Mouse (Mus musculus) MN1 (cell line): ENCODE data around the gene Aplnr.

Experiments
- DNase-seq: peaks from one replicate; pipeline ENCODE4 v3.0.0-alpha.2; 2016; ENCODE audit warnings: low spot score

Gene Aplnr

GRCm38 (mm10) chr2:85137601-85138140 is 1.6 kb downstream of the Aplnr start:
- DNase-seq: no peak

GRCm38 (mm10) chr2:85138143-85138542 is 2.1 kb downstream of the Aplnr start:
- no peak for DNase-seq

GRCm38 (mm10) chr2:85139393-85139792 is 3.4 kb downstream of the Aplnr start:
- DNase-seq: no peak

GRCm38 (mm10) chr2:85139846-85140245 is 3.8 kb downstream of the Aplnr start:
- no peak for DNase-seq

- no peak for DNase-seq
Observed at GRCm38 (mm10) chr2:85140833-85141232, 4.8 kb downstream of the Aplnr start.

- DNase-seq: no peak
Observed at GRCm38 (mm10) chr2:85144908-85145307, 8.9 kb downstream of the Aplnr start.

GRCm38 (mm10) chr2:85145346-85145745 is 9.3 kb downstream of the Aplnr start:
- DNase-seq: no peak

- DNase-seq: no peak
Observed at GRCm38 (mm10) chr2:85147481-85147880, 11.5 kb downstream of the Aplnr start.

- no peak for DNase-seq
Observed at GRCm38 (mm10) chr2:85150373-85150772, 14.3 kb downstream of the Aplnr start.

- DNase-seq: no peak
Observed at GRCm38 (mm10) chr2:85151233-85151632, 15.2 kb downstream of the Aplnr start.

- no peak for DNase-seq
Observed at GRCm38 (mm10) chr2:85155334-85155733, 19.3 kb downstream of the Aplnr start.

GRCm38 (mm10) chr2:85156136-85156535 is 20.1 kb downstream of the Aplnr start:
- no peak for DNase-seq

- DNase-seq: no peak
Observed at GRCm38 (mm10) chr2:85157382-85157781, 21.4 kb downstream of the Aplnr start.

- no peak for DNase-seq
Observed at GRCm38 (mm10) chr2:85160901-85161637, 25.0 kb downstream of the Aplnr start.

- DNase-seq: no peak
Observed at GRCm38 (mm10) chr2:85161638-85162093, 25.6 kb downstream of the Aplnr start.

- DNase-seq: no peak
Observed at GRCm38 (mm10) chr2:85163311-85164047, 27.5 kb downstream of the Aplnr start.

- no peak for DNase-seq
Observed at GRCm38 (mm10) chr2:85167624-85168023, 31.6 kb downstream of the Aplnr start.

- DNase-seq: no peak
Observed at GRCm38 (mm10) chr2:85168327-85168726, 32.3 kb downstream of the Aplnr start.

- DNase-seq: peak; percentile 55
Observed at GRCm38 (mm10) chr2:85172071-85172762, 36.2 kb downstream of the Aplnr start.

- DNase-seq: peak; percentile 6
Observed at GRCm38 (mm10) chr2:85172763-85173103, 36.7 kb downstream of the Aplnr start.

GRCm38 (mm10) chr2:85173545-85173944 is 37.5 kb downstream of the Aplnr start:
- peak; percentile 9 for DNase-seq

GRCm38 (mm10) chr2:85178139-85178800 is 42.2 kb downstream of the Aplnr start:
- DNase-seq: no peak
